In genomic region chr2:77777047-77777686, GRCm38 (mm10) we compare ENCODE assay signal across 16 mouse cellular contexts. TPM values are rescaled to one million over a fixed set of nuclear protein-coding genes. Genes with fewer than 3 reads are reported as not detected.
DNase-seq lines count a peak whose midpoint lies in the region; ATAC-seq and TF ChIP-seq lines count a peak whose summit lies in the region.
"Had no signal": no experiment of that assay in that cellular context is flagged by ENCODE, and none has a peak within 500 bp of the region (broad histone marks: within the 10 kb centered on the region; RNA-seq: fewer than 3 reads in every experiment).

No protein-coding gene starts in this region.

- no peak for DNase-seq in forebrain, embryonic 11.5 days (ENCODE audit: low spot score)
- DNase-seq in forebrain, embryonic 10.5 days (ENCODE audit: extremely low spot score, low spot score) = no peak
- DNase-seq in kidney, adult 9 months = peak; percentile 45
- no peak for DNase-seq in kidney, postnatal 10 days
- peak; percentile 36 for DNase-seq in kidney, postnatal 36 days
- DNase-seq in retina, embryonic 14.5 days (ENCODE audit: low spot score) = peak; percentile 62
- DNase-seq in left cerebral cortex, adult 2 months (ENCODE audit: extremely low spot score in 1 of 2, low spot score in 2 of 2) = no peak
- DNase-seq in left cerebral cortex, adult 9 months (ENCODE audit: low spot score in 2 of 2) = no peak
- DNase-seq: cerebellum, adult 9-11 months; gastrocnemius, postnatal 10 days; heart, postnatal 36 days; thymus, postnatal 36 days had no signal

- peak; percentile 77 for ATAC-seq in forebrain, embryonic 11.5 days (replicated peaks; ENCODE audit: low FRiP score)

- peaks cover 8% of the 10 kb centered on the region; the same call in 1 of the 2 replicates for H3K4me1 ChIP-seq in forebrain, embryonic 11.5 days (replicated peaks; ENCODE audit: control insufficient read depth, insufficient read depth, low read length)
- H3K4me1 ChIP-seq in forebrain, embryonic 10.5 days = peaks cover 34% of the 10 kb centered on the region
- H3K4me1 ChIP-seq: liver, embryonic 15.5 days had no signal

- TF ChIP-seq CTCF in left cerebral cortex, adult 2 months (IDR thresholded peaks at IDR 0.05) = no peak

- 21% methylated on average over 10 of the region's 10 CpGs for WGBS in forebrain, embryonic 11.5 days
- 28% methylated on average over 10 of the region's 10 CpGs for WGBS in forebrain, embryonic 10.5 days

- no peak overlapping the region for H3K4me3 ChIP-seq in forebrain, embryonic 11.5 days (ENCODE audit: low read depth, low read length)
- H3K4me3 ChIP-seq in forebrain, embryonic 10.5 days = no peak overlapping the region
- no peak overlapping the region for H3K4me3 ChIP-seq in left cerebral cortex, adult 2 months
- H3K4me3 ChIP-seq: heart, embryonic 12.5 days; limb, embryonic 13.5 days; liver, embryonic 15.5 days had no signal

- H3K27me3 ChIP-seq in forebrain, embryonic 11.5 days (ENCODE audit: control insufficient read depth, insufficient read depth, low read length) = no peaks in the 10 kb centered on the region
- H3K27me3 ChIP-seq in forebrain, embryonic 10.5 days (ENCODE audit: poor library complexity, severe bottlenecking) = no peaks in the 10 kb centered on the region; the same call in 1 of the 2 replicates
- H3K27me3 ChIP-seq: CH12.LX; heart, embryonic 12.5 days; limb, embryonic 13.5 days; liver, embryonic 15.5 days had no signal

- H3K36me3 ChIP-seq in forebrain, embryonic 11.5 days (ENCODE audit: control insufficient read depth, insufficient read depth, low read length) = no peaks in the 10 kb centered on the region
- no peaks in the 10 kb centered on the region for H3K36me3 ChIP-seq in forebrain, embryonic 10.5 days (replicated peaks)
- H3K36me3 ChIP-seq: heart, embryonic 12.5 days; limb, embryonic 13.5 days; liver, embryonic 15.5 days had no signal

- H3K9ac ChIP-seq in forebrain, embryonic 11.5 days (ENCODE audit: low read length) = no peak overlapping the region
- H3K9ac ChIP-seq: heart, embryonic 12.5 days; limb, embryonic 13.5 days; liver, embryonic 15.5 days had no signal

- H3K27ac ChIP-seq in forebrain, embryonic 11.5 days (ENCODE audit: low read depth, low read length) = no peak overlapping the region
- no peak overlapping the region for H3K27ac ChIP-seq in forebrain, embryonic 10.5 days
- no peak overlapping the region for H3K27ac ChIP-seq in left cerebral cortex, adult 2 months
- H3K27ac ChIP-seq: limb, embryonic 13.5 days; liver, embryonic 15.5 days had no signal

- H3K4me2 ChIP-seq in forebrain, embryonic 11.5 days (ENCODE audit: low read depth, low read length, severe bottlenecking) = no peak overlapping the region
- H3K4me2 ChIP-seq: heart, embryonic 12.5 days; limb, embryonic 13.5 days; liver, embryonic 15.5 days had no signal

- no peaks in the 10 kb centered on the region for H3K9me3 ChIP-seq in forebrain, embryonic 11.5 days (ENCODE audit: control insufficient read depth, low read length)
- no peaks in the 10 kb centered on the region for H3K9me3 ChIP-seq in forebrain, embryonic 10.5 days
- H3K9me3 ChIP-seq: heart, embryonic 12.5 days; limb, embryonic 13.5 days; liver, embryonic 15.5 days had no signal

- intact Hi-C loops in left cerebral cortex, adult 2 months (cut with DNase I) = no loop called here

RNA-seq across cellular contexts. Expression of gene Zfp385b, which starts 42.3 kb away (rescaled TPM):
- polyA plus RNA-seq in forebrain, embryonic 11.5 days (2014; fragmentation: Nextera tagmentation; extraction: Ambion mirVana) = 1.0 and 1.6 TPM in 2 replicates
- polyA plus RNA-seq in forebrain, embryonic 10.5 days (2016; fragmentation: Nextera tagmentation; extraction: Ambion mirVana) = 0.72 and 0.76 TPM in 2 replicates
- total RNA-seq in left cerebral cortex, adult 2 months (2021) = 10 to 100 TPM; 47.8 to 54.1 TPM
- total RNA-seq: CH12.LX had no signal

Comparison
In these comparisons a context has a peak if more than half of its experiments do, and no peak if none do; other contexts are left out.
1. DNase-seq: peak in kidney, adult 9 months (single experiment), kidney, postnatal 36 days (2 of 2) and retina, embryonic 14.5 days (single experiment); none in forebrain, embryonic 11.5 days (single experiment), forebrain, embryonic 10.5 days (single experiment), kidney, postnatal 10 days (single experiment), left cerebral cortex, adult 2 months (0 of 2) and left cerebral cortex, adult 9 months (0 of 2).